Mouse (Mus musculus): ENCODE data around the gene Mylk. TPM values are rescaled to one million over a fixed set of nuclear protein-coding genes. Genes with fewer than 3 reads are reported as not detected.

Mylk gene
- polyA plus RNA-seq, 1 experiment from 2014 or later = 4.7 TPM

DNA sequence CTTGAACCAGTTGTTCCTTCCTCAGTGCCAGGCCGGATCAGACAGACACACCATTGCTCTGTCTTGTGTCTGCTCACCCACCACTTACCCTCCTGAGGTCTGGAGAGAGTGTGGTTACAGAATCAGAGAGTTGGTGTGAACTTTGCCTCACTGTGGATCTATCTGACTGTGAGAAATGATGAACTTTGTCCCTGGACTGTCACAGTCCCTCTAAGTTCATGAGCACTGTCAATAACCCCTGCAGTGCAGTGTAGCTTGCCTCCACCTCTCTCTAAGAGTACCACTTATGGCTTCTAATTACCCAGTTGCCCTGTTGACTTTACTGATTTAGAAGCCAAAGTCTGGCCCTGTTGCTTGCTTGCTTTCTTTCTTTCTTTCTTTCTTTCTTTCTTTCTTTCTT, 142.0 kb downstream of the Mylk start:
- no peak for ATAC-seq (ENCODE audit: insufficient number of reproducible peaks, insufficient read depth, low FRiP score, low TSS enrichment, low read depth)
- Histone ChIP-seq H3K9ac (replicated peaks) (no peak overlapping the region), H3K36me3 (no peaks in the 10 kb centered on the region), H3K4me3 (replicated peaks) (no peak overlapping the region), H3K4me2 (no peak overlapping the region), H3K27ac (no peak overlapping the region), H3K4me1 (replicated peaks) (no peaks in the 10 kb centered on the region), H3K27me3 (no peaks in the 10 kb centered on the region), H3K9me3 (peaks cover 4% of the 10 kb centered on the region; the same call in 1 of the 2 replicates)
- 81% methylated on average over 1 of the region's 1 CpGs for WGBS

DNA sequence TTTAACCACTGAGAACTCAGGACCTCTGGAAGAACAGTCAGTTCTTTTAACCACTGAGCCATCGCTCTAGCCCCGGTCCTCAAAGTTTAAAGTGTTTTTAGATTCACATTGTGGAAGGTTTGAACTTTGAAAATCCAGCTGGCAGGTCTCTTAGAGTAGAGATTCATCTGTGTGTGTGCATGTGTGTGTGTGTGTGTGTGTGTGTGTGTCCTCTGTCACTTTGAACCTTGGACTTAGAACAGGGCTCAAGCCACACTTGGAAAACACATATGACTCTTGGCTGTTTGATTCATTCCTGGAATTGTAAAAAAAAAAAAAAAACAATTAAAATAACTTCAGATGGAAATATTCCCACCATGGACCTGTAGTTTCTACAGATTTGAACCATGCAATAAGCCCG, 149.0 kb downstream of the Mylk start:
- no peak for ATAC-seq (ENCODE audit: insufficient number of reproducible peaks, insufficient read depth, low FRiP score, low TSS enrichment, low read depth)
- WGBS = 88% methylated on average over 3 of the region's 3 CpGs

DNA sequence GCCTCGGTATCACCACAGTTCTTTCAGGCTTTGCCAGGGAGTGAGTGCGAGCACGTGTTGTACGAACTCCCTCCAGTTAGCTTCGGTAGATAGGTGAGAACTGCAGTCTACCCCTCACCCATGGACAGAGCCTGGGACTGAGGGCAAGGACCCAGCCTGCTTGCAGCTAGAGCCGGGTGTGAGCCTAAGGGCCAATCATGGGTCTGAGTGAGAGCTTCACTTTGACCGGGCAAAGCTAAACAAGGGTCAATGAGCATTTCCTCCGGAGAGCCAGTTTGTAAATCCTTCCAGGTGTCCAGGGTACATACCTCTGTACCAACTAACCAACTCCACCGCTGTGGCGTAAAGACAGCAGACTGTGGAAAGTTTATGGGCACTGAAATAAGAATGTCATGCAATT, 150.9 kb downstream of the Mylk start:
- ATAC-seq (ENCODE audit: insufficient number of reproducible peaks, insufficient read depth, low FRiP score, low TSS enrichment, low read depth) = no peak
- Histone ChIP-seq H3K9ac (replicated peaks) (no peak overlapping the region), H3K27me3 (peaks cover 2% of the 10 kb centered on the region), H3K4me2 (no peak overlapping the region), H3K27ac (no peak overlapping the region), H3K4me3 (replicated peaks) (no peak overlapping the region), H3K4me1 (replicated peaks) (peaks cover 29% of the 10 kb centered on the region), H3K36me3 (no peaks in the 10 kb centered on the region), H3K9me3 (no peaks in the 10 kb centered on the region)
- WGBS = 72% methylated on average over 10 of the region's 10 CpGs

More for the DNA sequence above, 149.0 kb downstream of the Mylk start:
- Histone ChIP-seq H3K36me3 (no peaks in the 10 kb centered on the region), H3K4me2 (no peak overlapping the region), H3K9me3 (no peaks in the 10 kb centered on the region), H3K27ac (no peak overlapping the region), H3K4me3 (replicated peaks) (no peak overlapping the region), H3K9ac (replicated peaks) (no peak overlapping the region), H3K27me3 (no peaks in the 10 kb centered on the region), H3K4me1 (replicated peaks) (peaks cover 11% of the 10 kb centered on the region)

DNA sequence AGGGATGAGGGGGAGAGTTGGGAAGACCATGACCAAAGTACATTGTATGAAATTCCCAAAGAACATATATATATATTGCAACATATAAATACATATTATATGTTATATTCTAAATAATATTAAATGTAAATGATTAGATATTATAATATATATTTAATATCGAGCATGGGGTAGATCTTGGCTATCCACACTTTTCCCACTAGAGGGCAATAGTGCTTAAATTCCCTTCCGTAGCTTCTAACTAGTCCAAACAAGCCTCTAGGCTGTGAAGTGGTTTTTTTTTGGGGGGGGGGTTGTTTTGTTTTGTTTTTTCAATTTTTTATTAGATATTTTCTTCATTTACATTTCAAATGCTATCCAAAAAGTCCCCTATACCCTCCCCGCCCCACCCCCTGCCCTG, 152.0 kb downstream of the Mylk start:
- no peak overlapping the region for H3K4me2 ChIP-seq
- no peak for ATAC-seq (ENCODE audit: insufficient number of reproducible peaks, insufficient read depth, low FRiP score, low TSS enrichment, low read depth)
- no peak overlapping the region for H3K4me3 ChIP-seq (replicated peaks)
- H3K9ac ChIP-seq (replicated peaks) = no peak overlapping the region
- H3K27me3 ChIP-seq = peaks cover 10% of the 10 kb centered on the region
- no peaks in the 10 kb centered on the region for H3K9me3 ChIP-seq
- peaks cover 29% of the 10 kb centered on the region for H3K4me1 ChIP-seq (replicated peaks)
- no peaks in the 10 kb centered on the region for H3K36me3 ChIP-seq
- WGBS = 81% methylated on average over 3 of the region's 3 CpGs
- no peak overlapping the region for H3K27ac ChIP-seq

DNA sequence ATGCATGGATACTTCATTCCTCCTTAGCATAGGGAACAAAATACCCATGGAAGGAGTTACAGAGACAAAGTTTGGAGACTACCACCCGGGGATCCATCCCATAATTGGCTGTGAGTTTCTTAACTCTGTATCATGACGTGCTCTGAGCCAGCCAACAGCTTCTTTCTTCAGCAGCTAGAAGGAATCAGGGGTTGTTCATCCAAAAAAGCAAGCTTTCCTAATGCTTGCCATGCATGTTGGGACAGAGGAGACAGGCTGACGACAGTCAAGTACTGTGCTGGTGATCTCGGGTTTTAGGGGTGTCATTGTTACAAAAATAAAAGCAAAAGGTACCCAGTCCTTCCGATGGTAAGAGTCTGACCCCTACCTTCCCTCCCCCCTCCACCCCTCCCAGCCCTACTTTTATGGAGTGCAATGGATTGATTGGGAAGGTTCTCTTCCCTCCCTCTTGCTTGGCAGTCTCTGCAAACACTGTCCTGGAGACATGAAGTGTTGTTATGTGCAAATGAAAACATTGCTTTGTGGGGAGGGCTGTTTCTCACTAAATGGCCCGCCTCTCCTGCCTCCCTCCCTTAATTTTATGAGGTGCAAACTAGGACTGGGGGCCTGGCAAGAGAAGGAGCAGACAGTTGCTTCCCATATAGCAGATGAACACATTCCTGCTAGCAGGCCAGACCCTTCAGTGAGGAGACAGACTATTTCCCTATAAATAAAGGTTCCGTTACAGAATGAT, 153.2 kb downstream of the Mylk start:
- Histone ChIP-seq H3K4me1 (replicated peaks) (peaks cover 29% of the 10 kb centered on the region), H3K9me3 (no peaks in the 10 kb centered on the region), H3K27me3 (peaks cover 10% of the 10 kb centered on the region), H3K4me3 (replicated peaks) (no peak overlapping the region), H3K27ac (no peak overlapping the region), H3K36me3 (no peaks in the 10 kb centered on the region), H3K9ac (replicated peaks) (no peak overlapping the region), H3K4me2 (no peak overlapping the region)
- WGBS = 36% methylated on average over 7 of the region's 7 CpGs
- no peak for ATAC-seq (ENCODE audit: insufficient number of reproducible peaks, insufficient read depth, low FRiP score, low TSS enrichment, low read depth)

DNA sequence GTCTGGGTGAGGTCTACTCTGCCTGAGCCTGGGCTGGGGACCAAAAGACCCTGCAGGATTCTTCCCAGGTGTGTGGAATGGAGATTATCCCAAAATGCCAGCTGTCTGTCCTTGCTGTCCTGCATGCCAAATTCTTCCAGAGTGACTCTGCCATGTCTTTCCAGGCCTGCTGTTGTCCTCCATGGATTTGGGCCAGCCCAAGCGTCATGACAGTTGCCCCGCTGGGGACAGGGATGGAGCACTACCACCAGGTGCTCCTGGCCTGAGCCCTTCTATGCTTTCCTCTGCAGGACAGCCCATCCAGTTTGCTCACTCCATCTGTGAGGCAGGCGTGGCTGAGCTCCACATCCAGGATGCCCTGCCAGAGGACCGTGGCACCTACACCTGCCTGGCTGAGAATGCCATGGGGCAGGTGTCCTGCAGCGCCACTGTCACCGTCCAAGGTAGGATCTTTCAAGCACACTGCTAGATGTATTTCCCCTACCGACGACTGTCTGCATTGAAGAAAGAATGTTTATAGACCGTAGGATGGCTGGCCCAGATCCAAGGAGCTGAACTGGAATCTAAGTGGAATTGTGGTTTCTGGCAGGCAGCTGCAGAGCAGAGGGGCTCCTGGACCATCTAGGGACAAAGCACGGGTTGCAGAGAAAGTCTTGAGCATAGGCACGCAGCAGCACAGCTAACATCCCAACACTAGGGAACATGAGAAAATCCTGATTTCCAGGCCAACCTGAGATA, 154.2 kb downstream of the Mylk start:
- no peak for ATAC-seq (ENCODE audit: insufficient number of reproducible peaks, insufficient read depth, low FRiP score, low TSS enrichment, low read depth)
- H3K9me3 ChIP-seq = no peaks in the 10 kb centered on the region

DNA sequence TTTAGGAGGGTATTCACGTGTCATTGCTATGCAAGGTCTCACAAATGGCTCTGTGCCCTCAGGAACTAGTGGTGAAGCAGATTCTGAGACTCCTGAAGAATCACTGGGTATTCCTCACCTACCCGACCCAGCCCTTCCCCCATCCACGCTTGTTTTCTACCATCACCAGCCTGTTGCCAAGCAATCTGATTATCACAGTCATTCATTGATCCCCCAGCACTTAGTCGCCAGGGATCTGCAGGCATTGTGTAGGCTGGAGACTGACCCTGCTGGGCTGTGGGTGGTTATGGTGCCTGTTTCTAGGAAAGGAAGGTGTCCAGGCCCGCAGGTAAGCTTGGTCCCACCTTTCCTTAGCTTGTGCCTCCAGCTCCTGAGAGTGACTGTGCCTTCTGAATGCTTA, 155.0 kb downstream of the Mylk start:
- 51% methylated on average over 5 of the region's 5 CpGs for WGBS
- Histone ChIP-seq H3K27me3 (peaks cover 10% of the 10 kb centered on the region), H3K4me3 (replicated peaks) (no peak overlapping the region), H3K9ac (replicated peaks) (no peak overlapping the region), H3K4me1 (replicated peaks) (peaks cover 38% of the 10 kb centered on the region), H3K36me3 (no peaks in the 10 kb centered on the region), H3K9me3 (no peaks in the 10 kb centered on the region), H3K4me2 (no peak overlapping the region), H3K27ac (no peak overlapping the region)
- ATAC-seq (ENCODE audit: insufficient number of reproducible peaks, insufficient read depth, low FRiP score, low TSS enrichment, low read depth) = no peak

More for the DNA sequence above, 154.2 kb downstream of the Mylk start:
- Histone ChIP-seq H3K4me2 (0 out of 2 replicates have a peak overlapping the region, but pooled peaks have one; percentile 17), H3K27ac (peak overlapping the region; percentile 35; the same call in 1 of the 2 replicates), H3K9ac (replicated peaks) (no peak overlapping the region), H3K4me1 (replicated peaks) (peaks cover 31% of the 10 kb centered on the region), H3K36me3 (no peaks in the 10 kb centered on the region), H3K27me3 (peaks cover 10% of the 10 kb centered on the region), H3K4me3 (replicated peaks) (no peak overlapping the region)
- WGBS = 57% methylated on average over 11 of the region's 11 CpGs

DNA sequence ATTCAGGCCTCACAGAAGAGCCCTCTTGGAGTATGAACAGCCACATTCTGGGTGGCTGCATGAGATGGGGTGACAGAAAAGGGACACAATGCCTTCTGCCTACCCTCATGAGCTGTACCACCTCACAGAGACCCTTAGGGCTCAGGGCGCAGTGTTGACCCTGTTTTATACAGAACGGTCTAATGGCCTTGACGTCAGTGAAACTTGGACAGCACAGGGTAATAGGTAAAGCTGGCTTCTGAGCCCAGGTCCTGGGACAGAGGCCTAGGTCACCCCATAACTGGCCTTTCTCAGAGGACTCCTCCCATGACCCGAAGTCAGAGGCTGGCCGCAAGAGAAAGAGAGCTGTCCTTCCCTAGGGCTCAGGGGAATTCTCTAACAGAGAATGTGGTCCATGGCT, 155.5 kb downstream of the Mylk start:
- peaks cover 10% of the 10 kb centered on the region for H3K27me3 ChIP-seq
- no peak overlapping the region for H3K27ac ChIP-seq
- no peaks in the 10 kb centered on the region for H3K36me3 ChIP-seq
- no peak overlapping the region for H3K4me3 ChIP-seq (replicated peaks)
- WGBS = 78% methylated on average over 5 of the region's 5 CpGs
- peaks cover 43% of the 10 kb centered on the region for H3K4me1 ChIP-seq (replicated peaks)
- no peaks in the 10 kb centered on the region for H3K9me3 ChIP-seq
- no peak overlapping the region for H3K4me2 ChIP-seq
- no peak overlapping the region for H3K9ac ChIP-seq (replicated peaks)
- no peak for ATAC-seq (ENCODE audit: insufficient number of reproducible peaks, insufficient read depth, low FRiP score, low TSS enrichment, low read depth)

DNA sequence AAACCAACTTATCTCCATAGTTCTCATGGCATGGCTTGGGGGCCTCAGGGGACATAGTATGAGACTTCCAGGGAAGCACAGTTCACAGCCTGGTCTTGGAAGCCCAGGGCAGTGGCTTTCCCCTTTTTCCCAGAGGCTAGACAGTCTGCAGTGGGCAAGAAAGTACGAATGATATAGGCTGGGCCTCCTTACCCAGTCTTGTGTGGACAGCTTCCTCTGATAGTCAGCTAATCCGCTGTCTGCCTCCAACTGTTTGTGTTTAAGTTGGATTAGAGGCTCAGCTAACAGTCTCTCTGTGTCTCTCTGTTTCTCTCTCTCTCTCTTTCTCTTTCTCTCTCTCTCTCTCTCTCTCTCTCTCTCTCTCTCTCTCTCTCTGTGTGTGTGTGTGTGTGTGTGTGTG, 156.0 kb downstream of the Mylk start:
- H3K27ac ChIP-seq = no peak overlapping the region
- no peak overlapping the region; the same call in 1 of the 2 replicates for H3K9ac ChIP-seq (replicated peaks)
- no peak overlapping the region for H3K4me2 ChIP-seq
- no peaks in the 10 kb centered on the region for H3K36me3 ChIP-seq
- no peak overlapping the region for H3K4me3 ChIP-seq (replicated peaks)
- peaks cover 10% of the 10 kb centered on the region for H3K27me3 ChIP-seq
- ATAC-seq (ENCODE audit: insufficient number of reproducible peaks, insufficient read depth, low FRiP score, low TSS enrichment, low read depth) = no peak
- peaks cover 49% of the 10 kb centered on the region for H3K4me1 ChIP-seq (replicated peaks)
- 53% methylated on average over 2 of the region's 2 CpGs for WGBS
- no peaks in the 10 kb centered on the region for H3K9me3 ChIP-seq

DNA sequence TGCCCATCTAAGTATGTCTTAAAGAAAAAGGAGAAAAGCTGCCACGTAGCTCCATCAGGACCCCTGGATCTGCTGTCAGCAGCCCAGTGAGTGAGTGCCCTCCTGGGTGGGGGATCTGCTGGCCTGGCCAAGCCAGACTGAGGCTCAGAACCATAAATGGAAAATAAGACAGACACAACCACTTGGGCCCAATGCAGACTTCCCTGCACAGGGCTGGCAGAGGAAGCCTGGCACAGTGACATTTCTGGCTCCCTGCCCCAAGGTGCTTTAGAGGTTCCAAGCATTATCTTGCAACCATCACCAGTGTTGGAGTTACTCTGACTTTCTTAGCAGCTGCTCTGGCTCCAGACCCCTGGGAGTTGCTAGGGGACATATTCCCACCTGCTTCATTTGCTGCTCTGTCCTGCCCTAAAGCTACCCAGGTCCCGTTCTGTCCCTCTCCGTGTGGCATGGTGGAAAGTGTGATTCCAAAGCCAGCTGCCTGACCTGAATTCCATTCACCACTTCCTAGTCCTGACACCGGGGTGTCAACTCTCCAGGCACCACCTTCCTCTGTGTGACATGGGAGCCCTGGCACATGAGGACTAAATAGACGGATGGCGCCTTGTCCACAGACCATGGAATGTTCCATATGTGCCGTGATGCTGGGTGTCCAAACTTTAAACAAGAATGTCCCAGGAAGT, 156.7 kb downstream of the Mylk start:
- Histone ChIP-seq H3K4me2 (no peak overlapping the region), H3K4me3 (replicated peaks) (no peak overlapping the region), H3K4me1 (replicated peaks) (peaks cover 50% of the 10 kb centered on the region), H3K9ac (replicated peaks) (no peak overlapping the region), H3K27ac (no peak overlapping the region), H3K27me3 (peaks cover 10% of the 10 kb centered on the region), H3K9me3 (no peaks in the 10 kb centered on the region), H3K36me3 (no peaks in the 10 kb centered on the region)
- 74% methylated on average over 7 of the region's 7 CpGs for WGBS
- no peak for ATAC-seq (ENCODE audit: insufficient number of reproducible peaks, insufficient read depth, low FRiP score, low TSS enrichment, low read depth)

DNA sequence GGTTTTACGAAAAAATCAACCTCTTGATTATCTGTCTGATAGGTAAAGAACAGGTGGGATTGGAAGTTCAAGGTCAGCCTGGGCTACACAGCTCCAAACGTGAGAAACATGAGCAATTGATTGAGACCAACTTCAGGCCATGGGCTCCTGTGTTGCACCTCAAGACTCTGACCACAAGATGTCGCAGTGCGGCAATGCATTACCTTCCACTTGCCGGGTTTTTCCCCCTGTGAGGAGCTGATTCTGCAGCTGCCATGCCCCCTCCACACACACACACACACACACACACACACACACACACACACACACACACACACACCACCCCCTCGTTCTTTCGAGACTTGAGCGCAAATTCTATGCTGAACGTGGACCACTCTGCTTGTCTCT, 157.3 kb downstream of the Mylk start:
- Histone ChIP-seq H3K27me3 (peaks cover 10% of the 10 kb centered on the region), H3K9ac (replicated peaks) (no peak overlapping the region), H3K9me3 (no peaks in the 10 kb centered on the region), H3K4me1 (replicated peaks) (peaks cover 50% of the 10 kb centered on the region), H3K4me3 (replicated peaks) (no peak overlapping the region), H3K36me3 (no peaks in the 10 kb centered on the region), H3K4me2 (no peak overlapping the region), H3K27ac (no peak overlapping the region)
- 0 out of 2 replicates have a peak, but pooled peaks have one; percentile 23 for ATAC-seq (ENCODE audit: insufficient number of reproducible peaks, insufficient read depth, low FRiP score, low TSS enrichment, low read depth)
- WGBS = 16% methylated on average over 9 of the region's 9 CpGs

Data from limb, embryonic 12.5 days (tissue).